Mouse (Mus musculus): ENCODE results near the gene 1700012A03Rik. TPM values are rescaled to one million over a fixed set of nuclear protein-coding genes. Genes with fewer than 3 reads are reported as not detected.

The 1700012A03Rik gene
- not detected in 2 replicates for polyA plus RNA-seq (2015; fragmentation: Nextera tagmentation; extraction: Ambion mirVana)

DNA sequence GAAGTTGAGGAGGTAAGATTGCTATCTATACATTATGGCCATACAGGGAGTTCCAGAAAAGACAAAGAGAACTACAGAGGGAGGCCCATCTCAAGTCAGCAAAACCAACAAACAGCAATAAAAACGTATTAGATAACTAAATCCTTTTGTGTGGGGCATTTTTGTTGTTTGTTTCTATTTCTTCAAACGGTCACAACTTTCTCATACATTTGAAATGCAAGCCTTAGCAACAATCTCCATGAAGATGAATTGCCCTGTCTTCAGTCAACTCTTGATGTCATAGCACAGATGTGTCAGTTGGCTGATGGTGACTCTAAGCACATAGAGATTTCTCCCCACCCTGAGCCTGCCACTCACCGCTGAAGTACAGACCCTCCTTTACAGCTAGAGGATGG lies at the start of gene 1700012A03Rik:
1700012A03Rik (plus strand) TSS at position 296 of the 395 bp plus-strand sequence.
- no peaks in the 10 kb centered on the region for H3K36me3 ChIP-seq (ENCODE audit: control insufficient read depth, insufficient read depth, low read length)
- WGBS = 92% methylated on average over 3 of the region's 3 CpGs
- no peak within 1 kb of the TSS for H3K9ac ChIP-seq (ENCODE audit: low read depth, low read length)
- no peak within 1 kb of the TSS for H3K4me2 ChIP-seq (ENCODE audit: low read length)
- ATAC-seq = no peak
- 0 out of 2 replicates have a peak, but pooled peaks cover 4% of the 10 kb centered on the region for H3K4me1 ChIP-seq (ENCODE audit: control insufficient read depth, insufficient read depth, low read length)
- no peaks in the 10 kb centered on the region for H3K27me3 ChIP-seq (ENCODE audit: control insufficient read depth, insufficient read depth, low read depth, low read length)
- H3K27ac ChIP-seq (ENCODE audit: low read length) = no peak within 1 kb of the TSS
- H3K9me3 ChIP-seq (replicated peaks; ENCODE audit: control insufficient read depth, low read length, poor library complexity, severe bottlenecking) = no peaks in the 10 kb centered on the region
- no peak within 1 kb of the TSS for H3K4me3 ChIP-seq (ENCODE audit: low read depth, low read length)

DNA sequence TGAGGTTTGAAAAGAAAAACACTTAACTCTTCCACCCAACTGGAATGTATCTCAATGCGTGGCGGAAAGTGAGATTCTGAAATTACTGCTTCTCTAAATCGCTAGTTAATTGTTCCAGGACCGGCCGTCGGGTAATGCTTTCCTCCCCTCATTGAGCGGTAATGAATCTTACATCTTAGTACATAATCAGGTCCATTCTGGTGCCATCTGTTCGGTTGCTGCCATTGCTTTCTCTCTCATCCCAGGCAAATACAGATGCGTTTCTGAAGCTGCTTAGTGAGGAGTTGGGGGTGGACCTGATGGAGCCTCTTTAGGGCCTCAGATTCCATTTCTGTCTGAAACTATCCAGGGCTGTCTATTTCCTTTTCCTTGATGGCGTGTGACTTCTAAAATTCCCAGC lies 45.8 kb upstream of the 1700012A03Rik start:
- Histone ChIP-seq H3K27me3 (ENCODE audit: control insufficient read depth, insufficient read depth, low read depth, low read length) (no peaks in the 10 kb centered on the region), H3K27ac (ENCODE audit: low read length) (no peak overlapping the region), H3K9me3 (replicated peaks; ENCODE audit: control insufficient read depth, low read length, poor library complexity, severe bottlenecking) (0 out of 2 replicates have a peak, but pooled peaks cover 3% of the 10 kb centered on the region), H3K36me3 (ENCODE audit: control insufficient read depth, insufficient read depth, low read length) (no peaks in the 10 kb centered on the region), H3K4me2 (ENCODE audit: low read length) (no peak overlapping the region), H3K4me3 (ENCODE audit: low read depth, low read length) (no peak overlapping the region), H3K4me1 (ENCODE audit: control insufficient read depth, insufficient read depth, low read length) (no peaks in the 10 kb centered on the region), H3K9ac (ENCODE audit: low read depth, low read length) (no peak overlapping the region)
- ATAC-seq = no peak
- 81% methylated on average over 10 of the region's 10 CpGs for WGBS

DNA sequence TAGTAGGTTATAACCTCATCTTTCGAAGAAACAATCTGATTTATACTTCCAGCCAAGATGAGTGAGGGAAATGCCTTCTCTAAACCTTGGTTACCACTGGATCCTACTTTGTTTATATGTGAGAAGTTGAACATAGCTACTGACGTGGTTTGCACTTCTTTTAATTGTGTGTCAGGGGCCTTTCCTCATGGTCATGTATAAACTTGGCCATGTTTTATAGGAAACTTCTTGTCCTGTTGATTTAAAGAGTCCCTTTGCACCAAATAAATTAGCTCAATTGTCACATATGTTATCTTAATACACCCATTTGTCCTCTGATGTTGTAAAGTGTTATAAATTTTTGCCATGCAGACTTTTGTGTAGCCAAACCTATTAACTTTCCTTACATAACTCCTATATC lies 44.1 kb upstream of the 1700012A03Rik start:
- Histone ChIP-seq H3K9ac (ENCODE audit: low read depth, low read length) (no peak overlapping the region), H3K9me3 (replicated peaks; ENCODE audit: control insufficient read depth, low read length, poor library complexity, severe bottlenecking) (0 out of 2 replicates have a peak, but pooled peaks cover 3% of the 10 kb centered on the region), H3K27ac (ENCODE audit: low read length) (no peak overlapping the region), H3K27me3 (ENCODE audit: control insufficient read depth, insufficient read depth, low read depth, low read length) (no peaks in the 10 kb centered on the region), H3K4me2 (ENCODE audit: low read length) (no peak overlapping the region), H3K36me3 (ENCODE audit: control insufficient read depth, insufficient read depth, low read length) (no peaks in the 10 kb centered on the region), H3K4me1 (ENCODE audit: control insufficient read depth, insufficient read depth, low read length) (no peaks in the 10 kb centered on the region), H3K4me3 (ENCODE audit: low read depth, low read length) (no peak overlapping the region)
- no peak for ATAC-seq
- WGBS = 84% methylated on average over 2 of the region's 2 CpGs

DNA sequence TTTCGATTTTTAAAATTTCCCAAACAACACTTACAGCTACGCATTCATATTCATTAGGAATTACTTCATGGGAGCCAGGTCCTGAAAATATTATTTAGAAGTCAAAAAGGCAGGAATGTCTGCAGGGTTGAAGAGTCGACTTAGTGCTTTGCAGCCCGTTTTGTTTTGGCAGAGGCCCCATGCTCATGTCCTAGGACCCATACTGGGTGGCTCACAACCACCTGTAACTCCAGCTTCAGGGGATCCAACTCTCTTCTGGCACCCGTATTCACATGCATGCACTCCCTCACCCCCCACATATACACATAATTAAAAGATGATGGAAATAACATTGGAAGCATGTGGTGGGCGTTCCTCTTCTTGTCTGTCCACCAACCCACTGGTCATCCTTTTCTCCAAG lies 43.7 kb upstream of the 1700012A03Rik start:
- H3K4me2 ChIP-seq (ENCODE audit: low read length) = no peak overlapping the region
- H3K27me3 ChIP-seq (ENCODE audit: control insufficient read depth, insufficient read depth, low read depth, low read length) = no peaks in the 10 kb centered on the region
- no peaks in the 10 kb centered on the region for H3K36me3 ChIP-seq (ENCODE audit: control insufficient read depth, insufficient read depth, low read length)
- H3K9ac ChIP-seq (ENCODE audit: low read depth, low read length) = no peak overlapping the region
- no peak overlapping the region for H3K27ac ChIP-seq (ENCODE audit: low read length)
- no peaks in the 10 kb centered on the region for H3K4me1 ChIP-seq (ENCODE audit: control insufficient read depth, insufficient read depth, low read length)
- no peak for ATAC-seq
- H3K9me3 ChIP-seq (replicated peaks; ENCODE audit: control insufficient read depth, low read length, poor library complexity, severe bottlenecking) = 0 out of 2 replicates have a peak, but pooled peaks cover 3% of the 10 kb centered on the region
- no peak overlapping the region for H3K4me3 ChIP-seq (ENCODE audit: low read depth, low read length)
- 86% methylated on average over 6 of the region's 6 CpGs for WGBS

DNA sequence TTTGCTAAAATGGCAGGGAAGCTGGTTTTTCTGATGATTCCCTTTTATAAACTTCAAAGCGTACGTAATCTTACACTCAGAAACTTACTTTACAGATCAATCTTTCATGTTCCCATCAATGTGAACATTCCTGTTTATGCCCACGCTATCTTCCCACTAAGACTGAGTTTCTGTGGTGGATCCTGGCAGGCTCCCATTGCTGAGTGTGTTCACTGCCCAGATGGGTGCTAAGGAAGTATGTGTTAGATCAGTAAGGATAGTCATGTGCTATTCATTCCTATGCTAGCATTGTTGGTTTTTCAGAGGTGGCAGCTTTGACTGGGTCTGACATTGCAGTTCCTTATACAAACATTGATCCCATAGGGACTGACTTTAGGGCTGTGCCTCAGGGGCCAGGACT lies 42.7 kb upstream of the 1700012A03Rik start:
- no peaks in the 10 kb centered on the region for H3K27me3 ChIP-seq (ENCODE audit: control insufficient read depth, insufficient read depth, low read depth, low read length)
- H3K4me2 ChIP-seq (ENCODE audit: low read length) = no peak overlapping the region
- WGBS = 90% methylated on average over 3 of the region's 3 CpGs
- H3K4me1 ChIP-seq (ENCODE audit: control insufficient read depth, insufficient read depth, low read length) = no peaks in the 10 kb centered on the region
- H3K27ac ChIP-seq (ENCODE audit: low read length) = no peak overlapping the region
- no peak for ATAC-seq
- H3K36me3 ChIP-seq (ENCODE audit: control insufficient read depth, insufficient read depth, low read length) = no peaks in the 10 kb centered on the region
- no peak overlapping the region for H3K4me3 ChIP-seq (ENCODE audit: low read depth, low read length)
- H3K9ac ChIP-seq (ENCODE audit: low read depth, low read length) = no peak overlapping the region
- H3K9me3 ChIP-seq (replicated peaks; ENCODE audit: control insufficient read depth, low read length, poor library complexity, severe bottlenecking) = 0 out of 2 replicates have a peak, but pooled peaks cover 3% of the 10 kb centered on the region

DNA sequence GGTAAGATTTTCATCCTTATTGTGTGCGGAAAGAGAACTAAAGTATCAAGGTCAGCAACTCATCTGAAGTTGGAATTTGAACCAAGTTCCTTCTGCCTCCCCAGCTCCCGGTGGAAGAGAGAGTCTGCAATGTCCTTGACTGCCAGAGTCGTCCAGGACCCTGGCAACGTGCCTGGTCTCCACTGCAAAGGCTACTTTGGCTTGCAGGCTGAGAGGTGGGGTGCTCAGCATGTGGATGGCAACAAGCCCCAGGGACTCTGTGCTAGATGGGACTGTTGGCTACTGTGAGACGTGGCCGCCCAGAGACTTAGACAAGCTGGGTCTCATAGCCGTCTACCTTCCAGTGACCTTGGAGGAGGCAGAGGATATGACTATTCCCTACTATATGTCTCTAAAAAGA lies 33.2 kb upstream of the 1700012A03Rik start:
- H3K27me3 ChIP-seq (ENCODE audit: control insufficient read depth, insufficient read depth, low read depth, low read length) = no peaks in the 10 kb centered on the region
- no peak for ATAC-seq

DNA sequence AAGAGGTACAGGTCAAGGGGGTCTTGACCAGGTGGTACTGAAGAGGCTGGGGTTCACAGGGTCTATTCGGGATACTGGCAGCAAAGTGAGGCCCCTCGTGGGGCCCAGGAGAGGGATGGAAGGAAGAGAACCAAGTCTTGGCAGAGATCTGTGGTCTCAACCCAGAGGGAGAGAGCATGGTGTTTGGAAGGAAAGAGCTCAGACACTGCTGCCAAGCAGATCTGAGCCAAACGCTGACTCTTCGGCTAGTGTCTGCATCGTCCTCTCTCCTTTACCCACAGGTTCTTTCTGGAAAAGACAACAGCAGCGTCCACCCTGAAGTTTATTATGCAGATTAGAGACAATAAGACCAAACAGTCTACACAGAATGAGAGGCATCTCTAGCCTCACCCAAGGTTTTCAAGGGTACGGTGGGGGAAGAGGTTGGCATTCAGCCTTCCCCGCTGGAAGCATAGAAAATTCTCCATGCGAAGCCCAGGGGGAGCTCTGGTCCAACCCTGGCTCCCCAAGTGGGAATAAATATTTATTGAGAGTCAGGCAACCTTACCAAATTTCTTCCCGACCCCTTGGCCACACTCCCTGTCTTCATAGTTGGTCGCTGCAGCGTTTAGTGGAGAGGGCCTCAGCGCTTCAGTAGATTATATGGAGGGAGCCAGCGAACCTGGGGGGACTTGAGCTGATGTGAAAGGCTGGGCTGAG lies 32.5 kb upstream of the 1700012A03Rik start:
- Histone ChIP-seq H3K27ac (ENCODE audit: low read length) (no peak overlapping the region; the same call in 1 of the 2 replicates), H3K9me3 (replicated peaks; ENCODE audit: control insufficient read depth, low read length, poor library complexity, severe bottlenecking) (no peaks in the 10 kb centered on the region), H3K4me3 (ENCODE audit: low read depth, low read length) (no peak overlapping the region), H3K27me3 (ENCODE audit: control insufficient read depth, insufficient read depth, low read depth, low read length) (no peaks in the 10 kb centered on the region), H3K4me1 (ENCODE audit: control insufficient read depth, insufficient read depth, low read length) (no peaks in the 10 kb centered on the region), H3K9ac (ENCODE audit: low read depth, low read length) (no peak overlapping the region), H3K36me3 (ENCODE audit: control insufficient read depth, insufficient read depth, low read length) (no peaks in the 10 kb centered on the region), H3K4me2 (ENCODE audit: low read length) (no peak overlapping the region)
- WGBS = 73% methylated on average over 14 of the region's 14 CpGs
- 0 out of 2 replicates have a peak, but pooled peaks have one; percentile 66 for ATAC-seq

More for the DNA sequence above, 33.2 kb upstream of the 1700012A03Rik start:
- Histone ChIP-seq H3K36me3 (ENCODE audit: control insufficient read depth, insufficient read depth, low read length) (no peaks in the 10 kb centered on the region), H3K4me3 (ENCODE audit: low read depth, low read length) (no peak overlapping the region), H3K4me1 (ENCODE audit: control insufficient read depth, insufficient read depth, low read length) (no peaks in the 10 kb centered on the region), H3K4me2 (ENCODE audit: low read length) (no peak overlapping the region), H3K27ac (ENCODE audit: low read length) (no peak overlapping the region; the same call in 1 of the 2 replicates), H3K9me3 (replicated peaks; ENCODE audit: control insufficient read depth, low read length, poor library complexity, severe bottlenecking) (no peaks in the 10 kb centered on the region), H3K9ac (ENCODE audit: low read depth, low read length) (no peak overlapping the region)
- WGBS = 74% methylated on average over 7 of the region's 7 CpGs

DNA sequence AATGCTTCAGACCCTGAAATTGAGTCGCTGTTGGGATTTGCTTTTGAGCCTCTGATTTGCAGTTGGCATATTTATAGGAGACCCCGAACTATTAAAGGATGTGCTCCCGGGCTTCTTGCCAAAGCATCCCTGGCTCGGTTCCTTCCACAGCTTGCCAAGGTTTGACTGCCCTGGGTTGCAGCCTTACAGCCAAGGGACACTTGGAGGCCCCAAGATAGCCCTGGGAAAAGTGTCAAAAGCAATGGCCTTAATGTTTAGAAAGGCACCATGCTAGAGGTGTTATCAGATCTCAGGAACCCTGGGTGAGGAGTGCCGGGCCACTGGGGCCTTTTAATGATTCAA lies 32.0 kb upstream of the 1700012A03Rik start:
- WGBS = 74% methylated on average over 5 of the region's 5 CpGs
- Histone ChIP-seq H3K4me3 (ENCODE audit: low read depth, low read length) (no peak overlapping the region), H3K9ac (ENCODE audit: low read depth, low read length) (no peak overlapping the region), H3K27ac (ENCODE audit: low read length) (no peak overlapping the region), H3K36me3 (ENCODE audit: control insufficient read depth, insufficient read depth, low read length) (no peaks in the 10 kb centered on the region), H3K9me3 (replicated peaks; ENCODE audit: control insufficient read depth, low read length, poor library complexity, severe bottlenecking) (no peaks in the 10 kb centered on the region), H3K4me2 (ENCODE audit: low read length) (no peak overlapping the region), H3K27me3 (ENCODE audit: control insufficient read depth, insufficient read depth, low read depth, low read length) (no peaks in the 10 kb centered on the region), H3K4me1 (ENCODE audit: control insufficient read depth, insufficient read depth, low read length) (no peaks in the 10 kb centered on the region)
- 0 out of 2 replicates have a peak, but pooled peaks have one; percentile 21 for ATAC-seq

DNA sequence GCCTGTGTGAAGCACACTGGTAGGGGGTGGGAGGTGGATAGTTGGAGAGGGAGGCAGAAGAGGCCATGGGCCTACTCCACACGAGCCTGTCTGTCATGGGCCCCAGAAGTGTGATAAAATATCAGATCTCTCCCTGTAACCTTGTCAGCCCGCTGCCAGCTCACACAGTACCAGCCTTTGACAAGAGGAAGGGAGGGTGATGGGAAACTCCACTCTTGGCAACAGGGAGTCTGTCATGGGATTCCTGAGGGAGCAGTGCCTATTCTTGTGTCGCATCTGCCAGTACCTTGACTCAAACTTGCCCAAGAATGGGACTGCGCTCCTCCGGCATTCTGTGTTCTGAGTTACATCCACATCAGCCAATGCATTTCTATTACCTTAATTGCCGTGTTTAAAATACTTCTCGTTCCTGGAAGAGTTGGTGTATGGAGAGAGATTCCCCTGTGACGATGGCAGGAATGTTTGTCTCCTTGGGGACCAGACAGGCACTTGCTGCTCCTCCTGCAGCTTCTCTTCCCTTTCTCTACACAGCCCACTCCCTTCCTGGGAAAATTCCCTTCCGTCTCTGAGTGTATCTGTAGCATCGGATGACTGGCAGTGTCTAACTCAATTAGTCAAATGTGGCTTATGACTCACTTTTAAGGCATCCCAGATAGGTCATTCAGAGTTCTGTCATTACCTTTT lies 28.1 kb upstream of the 1700012A03Rik start:
- no peaks in the 10 kb centered on the region for H3K36me3 ChIP-seq (ENCODE audit: control insufficient read depth, insufficient read depth, low read length)
- no peaks in the 10 kb centered on the region for H3K9me3 ChIP-seq (replicated peaks; ENCODE audit: control insufficient read depth, low read length, poor library complexity, severe bottlenecking)
- H3K4me2 ChIP-seq (ENCODE audit: low read length) = no peak overlapping the region
- no peaks in the 10 kb centered on the region for H3K4me1 ChIP-seq (ENCODE audit: control insufficient read depth, insufficient read depth, low read length)
- H3K9ac ChIP-seq (ENCODE audit: low read depth, low read length) = no peak overlapping the region
- H3K27ac ChIP-seq (ENCODE audit: low read length) = no peak overlapping the region
- no peaks in the 10 kb centered on the region for H3K27me3 ChIP-seq (ENCODE audit: control insufficient read depth, insufficient read depth, low read depth, low read length)
- no peak for ATAC-seq
- 86% methylated on average over 10 of the region's 10 CpGs for whole genome bisulfite sequencing
- H3K4me3 ChIP-seq (ENCODE audit: low read depth, low read length) = no peak overlapping the region
